Mouse (Mus musculus): ENCODE measurements around the gene Calcrl.
"Not testable (repeated sequence)": the region's sequence is repeated elsewhere in the genome, so short reads cannot be mapped to it uniquely, and the experiment has no call there.

The Calcrl gene

DNA sequence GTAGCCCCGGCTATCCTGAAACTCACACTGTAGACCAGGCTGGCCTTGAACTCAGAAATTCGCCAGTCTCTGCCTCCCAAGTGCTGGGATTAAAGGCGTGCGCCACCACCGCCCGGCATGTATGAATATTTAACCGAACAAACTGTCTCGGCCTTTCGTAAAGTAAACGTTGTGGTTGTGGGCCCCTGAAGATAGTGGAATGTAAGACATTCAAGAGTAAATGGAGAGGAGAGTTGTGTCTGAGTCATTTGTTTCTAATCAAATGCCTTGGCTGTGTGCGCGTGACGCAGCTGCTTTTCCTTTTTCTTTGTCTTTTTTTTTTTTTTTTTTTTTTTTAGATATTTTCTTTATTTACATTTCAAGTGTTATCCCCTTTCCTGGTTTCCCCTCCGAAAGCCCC, 36.7 kb downstream of the Calcrl start:
- DNase-seq (ENCODE audit: low spot score in 2 of 2): not testable (repeated sequence)

DNA sequence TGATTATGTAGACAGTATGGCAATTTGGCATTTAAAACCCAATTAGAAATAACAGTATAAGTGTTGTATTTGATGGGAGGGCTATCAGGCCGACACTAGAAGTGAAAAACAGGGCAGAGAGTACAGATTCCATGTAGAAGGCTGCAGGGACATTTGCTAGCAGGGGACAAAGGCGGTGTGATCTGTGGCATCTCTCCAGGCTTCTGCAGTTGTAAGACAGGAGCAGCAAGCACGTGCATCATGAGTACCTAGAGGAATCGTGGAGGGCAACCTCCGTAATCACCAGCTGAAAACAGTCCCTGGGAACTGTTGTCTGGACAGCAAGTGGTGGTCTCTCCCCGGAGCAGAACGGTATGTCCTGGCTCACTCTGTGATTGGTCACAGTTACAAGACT, 37.2 kb downstream of the Calcrl start:
- DNase-seq (ENCODE audit: low spot score in 2 of 2): no peak

DNA sequence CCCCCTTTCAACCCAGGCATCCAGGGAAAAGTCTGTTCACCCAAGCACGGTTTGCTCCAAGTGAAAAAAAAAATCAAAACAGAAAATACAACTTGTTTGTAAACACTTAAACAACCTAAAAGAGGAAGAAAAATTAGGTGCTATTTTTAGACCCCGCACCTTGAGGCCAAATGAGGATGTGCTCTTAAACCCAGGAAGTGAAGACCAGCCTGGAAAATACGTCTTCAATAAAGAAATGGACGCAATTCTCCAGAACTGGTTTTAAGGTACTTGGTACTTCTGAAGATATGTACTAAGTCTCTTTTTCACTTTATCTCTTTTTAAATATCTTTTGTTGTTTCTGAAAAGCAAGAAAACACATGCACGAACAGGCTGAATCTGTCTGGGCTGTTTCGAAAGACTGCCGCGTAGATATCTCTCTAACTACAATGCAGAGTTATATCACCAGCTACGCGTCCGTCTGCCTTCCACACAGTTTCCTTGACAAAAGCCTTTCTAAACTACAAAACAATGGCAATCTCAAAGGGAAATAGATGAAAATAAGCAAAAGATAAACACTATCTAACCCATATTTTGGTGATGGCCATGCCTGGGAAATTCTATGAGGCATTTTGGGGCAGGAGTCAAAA, 37.7 kb downstream of the Calcrl start:
- peak in 1 of 2 experiments; percentile 5 for DNase-seq (ENCODE audit: low spot score in 2 of 2)

DNA sequence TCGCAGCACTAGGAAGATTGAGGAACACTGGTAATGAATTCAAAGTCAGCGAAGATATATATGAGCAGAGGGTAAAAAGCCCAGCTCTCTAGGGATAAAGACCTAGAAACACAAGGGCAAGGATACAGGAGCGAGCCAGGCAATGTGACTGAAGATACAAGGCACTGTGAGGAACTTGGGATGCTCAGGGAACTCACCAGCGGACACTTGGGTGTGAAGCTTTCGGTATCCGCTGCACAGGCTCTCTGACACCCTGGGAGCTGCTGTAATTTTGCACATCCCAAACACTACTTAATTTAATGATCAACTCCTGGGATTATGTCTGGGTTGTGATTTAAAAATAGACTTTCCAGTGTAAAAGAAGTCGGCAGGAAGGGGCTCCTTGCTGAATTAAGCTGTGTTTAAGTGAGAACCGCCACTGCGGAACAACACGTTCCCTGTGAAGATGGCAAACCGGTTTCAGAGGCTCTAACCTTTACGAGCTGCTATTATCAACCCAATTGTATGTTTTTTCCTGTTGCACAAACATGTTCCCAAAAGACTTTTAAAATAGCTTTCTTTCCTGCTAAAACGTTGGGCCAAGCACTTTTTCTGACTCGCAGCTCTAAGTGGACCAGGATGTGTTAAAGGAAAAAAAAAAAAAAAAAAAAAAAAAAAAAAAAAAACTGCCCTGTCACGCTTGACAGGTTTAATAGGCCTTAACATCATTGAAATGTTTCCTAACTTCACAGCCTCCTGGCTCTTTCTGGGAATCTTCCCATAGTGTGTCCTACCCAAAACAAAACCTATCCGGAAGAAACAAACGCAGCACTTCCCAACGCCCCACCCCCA, 38.4 kb downstream of the Calcrl start:
- no peak for DNase-seq (ENCODE audit: low spot score in 2 of 2)

DNA sequence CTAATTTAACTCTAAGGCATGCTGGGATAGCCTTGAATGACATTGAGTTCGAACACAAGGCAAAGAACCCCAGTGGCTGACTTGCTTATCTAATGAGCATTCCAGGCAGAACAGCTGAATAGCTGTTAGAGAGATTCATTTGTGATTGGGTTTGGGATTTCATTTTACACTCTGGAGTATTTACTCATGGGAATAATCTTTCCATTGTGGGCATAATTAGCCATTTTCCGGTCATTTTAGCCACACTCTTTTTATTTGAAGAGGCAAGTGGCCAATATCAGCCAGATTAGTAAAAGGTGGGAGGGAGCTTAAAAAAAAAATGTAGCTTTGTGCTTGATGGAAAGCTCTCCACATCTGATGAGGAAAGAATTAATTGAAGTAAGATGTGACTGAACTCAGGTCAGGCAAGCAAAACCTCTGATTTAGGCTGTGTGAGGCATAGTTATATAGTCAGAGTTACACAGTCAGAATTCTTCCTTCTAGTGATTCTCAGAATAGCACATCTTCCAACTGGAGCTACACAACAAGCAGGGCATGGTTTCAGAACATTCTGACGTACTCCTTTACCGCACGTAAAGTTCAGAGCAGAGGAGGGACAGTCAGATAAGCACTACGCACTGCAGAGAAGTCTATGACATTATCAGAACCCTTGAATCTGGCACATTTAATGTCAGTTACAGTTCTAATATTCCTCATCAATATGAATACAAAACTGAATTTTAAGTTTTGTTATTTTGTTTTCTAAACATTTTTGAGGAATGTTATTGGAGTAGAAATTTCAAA, 40.1 kb downstream of the Calcrl start:
- DNase-seq (ENCODE audit: low spot score in 2 of 2): no peak

DNA sequence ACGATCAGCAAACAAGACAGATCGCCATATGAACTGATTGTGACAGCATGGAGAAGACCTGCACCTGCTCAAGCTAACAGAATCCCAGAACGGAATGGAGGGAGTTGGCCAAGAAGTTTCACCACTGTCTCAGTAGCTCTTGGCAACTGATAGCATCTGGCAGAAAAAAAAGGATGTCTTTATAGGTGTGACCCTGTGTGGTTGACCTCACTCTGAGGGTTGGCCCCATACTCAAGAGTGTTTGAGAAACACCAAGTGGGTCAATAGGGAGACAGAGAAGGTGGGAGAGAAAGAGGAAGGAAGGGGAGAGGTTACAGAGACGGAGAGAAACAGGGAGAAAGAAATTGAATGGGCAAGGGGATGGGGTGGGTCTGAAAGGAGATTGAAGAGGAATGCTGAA, 41.4 kb downstream of the Calcrl start:
- no peak for DNase-seq (ENCODE audit: low spot score in 2 of 2)

DNA sequence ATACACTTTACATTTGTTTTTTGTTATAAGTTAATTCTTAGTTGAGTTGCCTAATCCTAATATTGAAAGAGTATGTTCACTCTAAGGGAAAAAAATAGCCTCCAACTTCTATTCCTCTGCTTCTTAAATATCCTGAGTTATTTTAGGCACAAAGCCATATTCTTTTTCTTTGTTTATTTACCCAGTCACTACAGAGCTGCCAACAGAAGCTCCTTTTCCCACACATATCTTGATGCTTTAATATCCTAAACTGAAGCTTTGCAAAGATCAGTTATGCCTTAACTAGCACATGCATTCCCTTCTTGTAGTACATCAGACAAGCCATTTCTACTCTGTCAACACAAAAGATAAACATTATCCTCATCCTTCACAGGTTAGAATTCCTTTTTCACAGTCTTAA, 42.7 kb downstream of the Calcrl start:
- no peak for DNase-seq (ENCODE audit: low spot score in 2 of 2)

DNA sequence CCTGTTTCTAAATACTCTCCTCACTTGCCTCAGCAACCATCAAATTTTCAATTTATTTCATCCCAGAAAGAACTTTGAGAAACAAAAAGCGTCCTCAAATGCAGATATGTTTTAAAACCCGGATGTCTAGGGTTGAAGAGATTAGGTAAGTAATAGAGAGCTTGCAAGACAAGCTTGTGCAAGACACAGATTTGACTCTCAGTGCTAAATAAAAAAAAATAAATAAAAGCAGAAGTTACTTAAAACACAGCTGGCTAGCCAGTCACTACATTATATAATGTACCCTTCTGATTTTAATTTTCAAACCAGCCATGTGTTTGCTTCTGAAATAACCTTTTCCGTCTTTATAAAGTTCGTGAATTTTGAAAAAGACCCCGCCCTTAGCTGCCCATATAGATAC, 43.2 kb downstream of the Calcrl start:
- no peak for DNase-seq (ENCODE audit: low spot score in 2 of 2)

DNA sequence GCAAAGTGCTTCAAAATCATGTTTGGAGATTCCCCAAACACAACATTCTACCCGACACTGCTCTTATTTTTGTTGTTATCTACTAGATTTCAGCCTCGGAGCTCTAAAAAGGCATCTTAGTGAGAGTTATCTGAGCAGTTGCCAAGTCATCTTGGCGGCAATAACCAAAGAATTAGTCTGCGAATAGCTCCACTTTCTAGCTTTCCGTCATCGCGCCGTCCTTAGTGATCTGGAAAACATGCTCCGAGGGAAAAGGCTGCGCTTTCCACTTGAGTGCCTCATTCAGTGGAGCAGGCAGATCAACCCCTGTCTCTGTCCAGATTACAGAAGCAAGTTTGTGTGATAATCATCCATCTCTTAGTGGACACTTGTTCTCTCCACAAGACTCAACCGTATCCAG, 44.4 kb downstream of the Calcrl start:
- no peak for DNase-seq (ENCODE audit: low spot score in 2 of 2)

DNA sequence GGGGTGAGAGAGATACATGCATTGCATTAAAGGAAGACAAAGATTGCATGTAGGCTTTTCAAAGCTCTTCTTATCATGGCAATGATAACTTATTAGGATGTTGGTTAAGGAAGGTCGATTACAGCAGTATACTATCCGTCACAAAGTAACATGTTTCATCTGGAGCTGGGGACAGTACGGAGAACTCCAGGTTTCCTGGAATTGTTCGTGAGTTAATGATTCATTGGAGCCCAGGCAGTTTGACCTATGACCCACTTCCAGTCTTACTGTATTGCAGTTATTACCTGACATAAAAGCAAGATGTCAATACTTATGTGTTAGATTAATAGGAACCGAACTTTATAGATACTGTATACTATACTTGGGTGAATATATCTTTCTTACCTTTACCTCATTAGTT, 46.5 kb downstream of the Calcrl start:
- DNase-seq (ENCODE audit: low spot score in 2 of 2): no peak

DNA sequence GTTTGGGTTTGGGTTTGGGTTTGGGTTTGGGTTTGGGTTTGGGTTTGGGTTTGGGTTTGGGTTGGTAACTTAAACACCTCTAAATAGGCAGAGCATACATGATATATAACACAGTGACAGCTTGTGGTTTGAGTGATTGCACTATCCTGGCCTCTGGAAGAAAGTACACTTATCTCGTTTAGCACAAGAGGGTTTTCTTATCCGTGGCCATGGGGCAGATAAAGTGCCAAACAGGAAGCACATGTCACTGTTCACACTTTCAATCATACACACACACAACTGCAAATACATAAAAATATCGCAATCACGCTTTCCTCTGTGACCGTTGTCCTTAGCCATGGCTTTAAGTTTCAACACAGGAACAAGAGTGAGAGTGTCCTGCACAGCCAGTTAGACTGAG, 56.0 kb downstream of the Calcrl start:
- DNase-seq (ENCODE audit: low spot score in 2 of 2): no peak

DNA sequence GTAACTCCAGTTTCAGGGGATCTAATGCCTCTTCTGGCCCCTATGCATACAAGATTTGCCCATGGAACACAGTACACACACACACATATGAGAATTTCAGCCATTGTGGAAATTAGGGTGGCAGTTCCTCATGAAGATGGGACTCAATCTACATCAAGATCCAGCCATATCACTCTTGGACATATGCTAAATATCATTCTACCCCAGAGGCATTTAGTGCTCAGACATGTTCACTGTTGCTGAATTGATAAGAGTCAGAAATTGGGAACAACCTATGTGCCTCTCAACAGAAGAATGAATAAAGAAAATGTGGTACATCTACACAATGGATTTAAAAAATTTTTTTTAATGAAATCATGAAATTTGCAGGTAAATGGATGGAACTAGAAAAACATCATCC, 58.5 kb downstream of the Calcrl start:
- DNase-seq (ENCODE audit: low spot score in 2 of 2): no peak

DNA sequence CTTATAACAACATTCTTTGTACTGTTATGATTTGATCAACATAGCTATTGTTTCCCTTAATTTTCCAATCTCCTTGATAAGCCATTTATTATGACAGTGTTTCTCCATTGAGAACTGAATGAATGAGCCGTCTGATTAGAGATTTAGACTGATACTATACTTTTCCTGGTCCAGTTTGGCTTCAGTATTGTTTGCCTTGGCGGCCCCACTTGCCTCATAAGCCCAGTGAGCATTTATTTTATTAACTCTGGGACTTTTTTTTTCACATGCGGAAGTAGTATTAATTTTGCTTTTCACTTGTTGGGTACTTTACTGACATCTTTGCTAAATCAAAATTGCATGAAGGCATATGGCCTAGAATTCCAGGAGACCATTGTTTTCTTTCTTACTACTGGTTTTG, 59.9 kb downstream of the Calcrl start:
- no peak for DNase-seq (ENCODE audit: low spot score in 2 of 2)

DNA sequence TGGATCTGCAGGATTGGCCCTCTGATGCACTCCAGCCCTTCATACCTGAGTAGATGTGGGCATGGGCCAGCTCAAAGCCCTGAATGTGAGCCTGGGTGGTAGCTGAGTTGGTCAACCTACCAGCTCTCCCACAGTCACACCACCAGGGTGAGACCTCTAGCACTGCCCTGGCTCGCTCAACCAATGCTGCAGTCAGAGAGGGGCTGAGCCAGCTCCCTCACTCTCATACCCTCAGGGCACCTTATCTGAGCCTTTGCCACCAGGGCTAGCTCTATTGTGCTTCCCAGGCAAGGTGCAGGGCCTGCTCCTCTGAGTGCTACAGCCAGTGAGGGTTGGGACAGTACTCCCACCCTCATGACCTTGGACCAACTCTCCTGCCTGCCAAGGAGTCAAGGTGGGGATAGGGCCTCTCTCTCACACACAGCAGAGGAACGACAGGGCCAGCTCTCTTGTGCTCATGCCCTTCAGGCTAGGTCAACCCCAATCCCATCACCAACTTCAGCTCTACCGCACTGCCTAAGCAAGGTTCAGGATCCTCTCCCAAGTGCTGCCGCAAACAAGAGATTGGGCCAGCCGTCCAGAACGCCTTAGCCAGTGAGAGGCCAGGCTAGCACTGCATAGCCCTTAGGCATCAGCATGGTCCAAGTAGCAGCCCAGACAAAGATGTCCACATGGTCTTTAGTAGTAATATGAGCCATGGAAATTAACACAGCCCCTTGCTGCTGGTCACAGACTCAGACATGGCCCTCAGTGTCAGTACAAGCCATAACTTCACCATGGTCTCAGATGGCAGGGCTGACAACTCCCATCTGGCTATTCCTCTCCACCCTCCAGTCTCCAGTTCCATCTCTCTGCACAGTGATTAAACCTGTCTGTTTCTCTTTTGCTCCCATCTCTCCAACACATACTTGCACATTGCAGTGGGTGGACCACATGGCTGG, 62.2 kb downstream of the Calcrl start:
- DNase-seq (ENCODE audit: low spot score in 2 of 2): no peak

DNA sequence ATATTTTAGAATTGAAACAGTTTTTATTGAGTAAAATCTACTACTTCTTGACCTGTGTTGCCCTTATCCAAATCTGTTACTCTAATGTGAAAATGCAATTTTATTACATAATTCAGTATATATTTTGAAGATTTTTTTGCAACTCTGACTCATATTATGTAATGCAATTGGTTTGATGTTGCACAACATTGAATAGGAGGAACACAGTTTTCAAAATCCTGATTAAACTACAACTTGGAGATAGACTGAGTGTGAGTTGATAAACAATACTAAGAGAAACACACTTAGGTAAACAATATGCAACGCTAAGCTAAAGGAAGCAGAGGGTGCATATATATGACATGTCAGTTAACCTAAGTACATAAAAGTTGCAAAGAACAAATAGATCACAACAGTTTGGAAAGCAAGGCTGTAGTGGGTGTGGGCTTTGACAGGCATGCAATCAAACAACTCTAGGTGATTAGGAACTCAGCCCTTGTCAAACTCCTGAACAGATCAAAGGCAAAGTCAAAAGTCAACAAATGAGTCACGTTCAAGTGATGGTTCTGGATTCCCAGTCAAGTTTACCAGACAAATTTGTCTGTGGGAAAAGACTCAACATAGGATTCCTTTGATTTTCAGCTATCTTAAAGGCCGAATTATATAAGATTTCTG, 66.4 kb downstream of the Calcrl start:
- DNase-seq (ENCODE audit: low spot score in 2 of 2): no peak

DNA sequence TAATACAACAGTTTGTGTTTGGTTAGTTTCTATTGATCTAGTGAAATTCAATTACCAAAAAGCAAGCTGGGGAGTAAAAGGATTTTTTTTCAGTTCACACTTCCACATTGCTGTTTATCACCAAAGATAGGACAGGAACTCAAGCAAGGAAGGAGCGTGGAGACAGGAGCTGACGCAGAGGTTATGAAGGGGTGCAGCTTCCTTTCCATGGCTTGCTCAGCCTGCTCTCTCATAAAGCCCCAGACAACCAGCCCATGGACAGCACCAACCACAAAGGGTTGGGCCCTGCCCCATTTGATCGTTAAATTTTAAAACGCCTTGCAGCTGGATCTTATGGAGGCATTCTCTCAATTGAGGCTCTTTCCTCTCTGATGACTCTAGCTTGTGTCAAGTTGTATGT, 69.9 kb downstream of the Calcrl start:
- no peak for DNase-seq (ENCODE audit: low spot score in 2 of 2)

DNA sequence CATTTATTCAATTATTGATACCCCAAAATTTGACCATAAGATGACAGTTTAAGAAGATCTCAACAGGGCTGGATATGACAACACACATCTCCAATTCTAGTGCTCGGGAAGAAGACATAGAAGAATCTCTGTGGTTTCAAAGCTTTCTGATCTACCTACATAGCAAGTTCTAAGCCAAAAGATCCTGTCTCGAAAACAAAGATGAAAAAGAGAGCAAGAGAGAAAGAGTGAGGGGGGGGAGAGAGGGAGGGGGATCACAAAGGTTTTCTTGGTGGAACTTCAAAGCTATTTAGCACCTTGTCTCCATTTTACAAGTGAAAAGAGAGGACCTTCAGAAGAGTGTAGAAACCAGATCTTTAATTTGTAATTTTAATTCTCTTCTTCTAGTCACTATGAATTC, 77.8 kb downstream of the Calcrl start:
- DNase-seq (ENCODE audit: low spot score in 2 of 2): no peak

DNA sequence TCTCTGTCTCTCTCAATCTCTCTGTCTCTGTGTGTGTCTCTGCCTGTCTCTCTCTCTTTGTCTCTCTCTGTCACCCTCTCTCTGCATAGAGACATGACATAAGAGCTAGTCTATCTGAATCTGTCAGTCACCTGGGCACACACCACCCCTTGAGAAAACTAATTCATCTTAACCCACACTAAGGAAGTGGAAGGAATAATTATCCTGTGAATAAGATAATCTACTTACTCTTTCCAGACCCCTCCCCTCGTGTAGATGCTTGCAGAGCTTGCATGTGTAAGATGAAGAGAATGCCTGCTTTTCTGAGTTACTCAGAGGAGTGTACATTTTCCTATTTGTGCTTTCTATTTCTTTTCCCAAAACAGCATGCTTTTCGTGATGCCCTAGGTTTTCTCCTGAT, 81.5 kb downstream of the Calcrl start:
- no peak for DNase-seq (ENCODE audit: low spot score in 2 of 2)

DNA sequence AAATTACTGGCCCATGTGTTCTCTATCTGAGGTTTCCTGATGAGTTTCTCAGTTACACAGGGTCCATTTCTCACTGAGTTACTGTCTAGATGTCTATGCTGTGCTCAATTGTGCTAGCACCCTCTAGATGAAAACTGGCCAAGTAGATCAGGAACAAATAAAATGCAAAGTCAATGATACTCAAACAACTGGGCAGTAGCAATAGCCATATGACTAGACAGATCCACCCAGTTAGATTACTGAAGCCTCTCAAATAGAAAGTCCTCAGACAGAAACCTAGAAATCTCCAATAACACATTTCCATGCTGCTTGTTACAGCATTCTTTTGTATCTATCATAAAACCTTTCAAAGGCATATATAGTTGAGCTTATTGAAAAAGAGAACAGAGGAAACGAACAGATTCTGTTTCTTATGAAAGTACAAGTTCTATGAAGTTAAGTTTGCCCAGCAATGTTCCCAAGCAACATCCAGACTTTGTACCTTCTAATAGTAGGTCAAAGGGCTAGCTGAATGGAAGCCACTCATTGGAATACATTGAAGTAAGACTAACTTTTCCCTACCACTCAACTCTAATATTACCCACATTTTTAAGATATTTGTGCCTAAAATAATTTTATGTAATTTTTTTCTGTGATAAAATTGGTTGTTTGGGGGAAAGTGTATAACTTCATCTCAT, 87.3 kb downstream of the Calcrl start:
- DNase-seq (ENCODE audit: low spot score in 2 of 2): no peak

DNA sequence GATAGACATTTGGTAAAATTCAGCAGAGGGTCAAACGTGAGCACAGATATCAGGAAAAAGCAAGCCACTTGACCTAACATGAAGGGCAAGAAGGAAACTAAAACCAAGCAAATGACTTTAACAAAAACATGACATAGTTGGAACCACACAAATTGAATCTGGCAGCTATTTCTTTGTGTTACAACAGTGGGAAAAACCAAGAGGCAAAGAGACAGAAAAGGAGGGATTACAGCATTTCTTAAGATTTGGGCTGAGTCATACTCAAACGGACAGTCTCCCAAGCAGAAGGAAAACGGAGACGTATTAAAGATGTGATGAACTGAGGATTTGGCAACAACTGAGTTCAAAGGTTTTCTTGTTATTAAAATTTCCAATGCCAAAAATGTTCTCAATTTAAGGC, 88.9 kb downstream of the Calcrl start:
- no peak for DNase-seq (ENCODE audit: low spot score in 2 of 2)
